In genomic region chr17:25785281-25785745, GRCm38 (mm10) we compare ENCODE assay signal across 7 mouse cellular contexts. TPM values are rescaled to one million over a fixed set of nuclear protein-coding genes. Genes with fewer than 3 reads are reported as not detected.
DNase-seq lines count a peak whose midpoint lies in the region; ATAC-seq lines count a peak whose summit lies in the region.

Gene Haghl (minus strand): TSS chr17:25785673.

- under 1% methylated on average over 23 of the region's 23 CpGs for WGBS in intestine, embryonic 16.5 days
- 0% methylated on average over 23 of the region's 23 CpGs for WGBS in midbrain, embryonic 11.5 days

- peak within 1 kb of the TSS; percentile 81 for H3K9ac ChIP-seq in intestine, embryonic 16.5 days (ENCODE audit: low read depth, low read length)
- peak within 1 kb of the TSS; percentile 89 for H3K9ac ChIP-seq in midbrain, embryonic 11.5 days (ENCODE audit: low read length)

- peak; percentile 94 for DNase-seq in adrenal gland, adult 2 months
- peak; percentile 98 for DNase-seq in embryo, embryonic 11.5 days (ENCODE audit: low read depth, low spot score)
- peak; percentile 88 to 97 for DNase-seq in gastrocnemius, postnatal 4 days (ENCODE audit: low spot score in 2 of 2)
- peak; percentile 96 to 98 for DNase-seq in left cerebral cortex, postnatal 36 days (ENCODE audit: low spot score in 2 of 2)
- peak; percentile 100 for DNase-seq in midbrain, embryonic 11.5 days (ENCODE audit: low spot score, missing footprints)
- peak; percentile 96 for DNase-seq in skeletal muscle tissue, adult 2 months (ENCODE audit: low read depth, low spot score)

- peak within 1 kb of the TSS; percentile 88 for H3K27ac ChIP-seq in intestine, embryonic 16.5 days (ENCODE audit: low read length)
- H3K27ac ChIP-seq in midbrain, embryonic 11.5 days (ENCODE audit: low read depth, low read length), result peak within 1 kb of the TSS; percentile 73

- no peaks in the 10 kb centered on the region for H3K27me3 ChIP-seq in intestine, embryonic 16.5 days (replicated peaks; ENCODE audit: control insufficient read depth, insufficient read depth, low read length)
- H3K27me3 ChIP-seq in midbrain, embryonic 11.5 days (ENCODE audit: control insufficient read depth, insufficient read depth, low read length), result no peaks in the 10 kb centered on the region

- peaks cover 18% of the 10 kb centered on the region for H3K4me1 ChIP-seq in intestine, embryonic 16.5 days (ENCODE audit: control insufficient read depth, insufficient read depth, low read length)
- H3K4me1 ChIP-seq in midbrain, embryonic 11.5 days (ENCODE audit: control insufficient read depth, insufficient read depth, low read length), result peaks cover 18% of the 10 kb centered on the region

- H3K9me3 ChIP-seq in intestine, embryonic 16.5 days (ENCODE audit: control insufficient read depth, low read length), result no peaks in the 10 kb centered on the region
- no peaks in the 10 kb centered on the region for H3K9me3 ChIP-seq in midbrain, embryonic 11.5 days (ENCODE audit: control insufficient read depth, low read length)

- H3K4me2 ChIP-seq in intestine, embryonic 16.5 days (ENCODE audit: low read depth, low read length), result peak within 1 kb of the TSS; percentile 90
- peak within 1 kb of the TSS; percentile 57 for H3K4me2 ChIP-seq in midbrain, embryonic 11.5 days

- intact Hi-C loops in left cerebral cortex, postnatal 36 days (cut with DNase I), result no loop called here

- peaks cover 21% of the 10 kb centered on the region for H3K36me3 ChIP-seq in intestine, embryonic 16.5 days (ENCODE audit: control insufficient read depth, insufficient read depth, low read length)
- peaks cover 22% of the 10 kb centered on the region for H3K36me3 ChIP-seq in midbrain, embryonic 11.5 days (ENCODE audit: control insufficient read depth, insufficient read depth, low read length)

- peak; percentile 86 for ATAC-seq in intestine, embryonic 16.5 days
- peak; percentile 85 for ATAC-seq in midbrain, embryonic 11.5 days (ENCODE audit: low FRiP score)

- H3K4me3 ChIP-seq in intestine, embryonic 16.5 days (ENCODE audit: low read length), result peak within 1 kb of the TSS; percentile 79
- H3K4me3 ChIP-seq in midbrain, embryonic 11.5 days (ENCODE audit: low read depth, low read length), result peak within 1 kb of the TSS; percentile 66

RNA-seq across cellular contexts. Expression of gene Haghl, which starts in this region (rescaled TPM):
- 10 to 100 TPM; 16.6 to 33.7 TPM for total RNA-seq in adrenal gland, adult 2 months (2021)
- polyA plus RNA-seq in adrenal gland, adult 2 months (2012; rRNA removed), result 67.2 and 70.8 TPM in 2 replicates
- 10 to 100 TPM; 31.3 to 32.5 TPM for total RNA-seq in gastrocnemius, postnatal 4 days (2021)
- polyA plus RNA-seq in intestine, embryonic 16.5 days (2015; fragmentation: Nextera tagmentation; extraction: Ambion mirVana), result 36.8 and 41.1 TPM in 2 replicates
- total RNA-seq in left cerebral cortex, postnatal 36 days (2021), result 100 to 1,000 TPM; 114 to 117 TPM
- polyA plus RNA-seq in midbrain, embryonic 11.5 days (2014; fragmentation: Nextera tagmentation; extraction: Ambion mirVana), result 76.4 and 77.1 TPM in 2 replicates

Comparison
In these comparisons a context has a peak if more than half of its experiments do, and no peak if none do; other contexts are left out.
1. Peak in every context shown above with its lines: DNase-seq, ATAC-seq, H3K4me3 ChIP-seq and H3K27ac ChIP-seq.